Mouse (Mus musculus) stomach, embryonic 14.5 days (tissue): ENCODE measurements around the gene Rmdn2. TPM values are rescaled to one million over a fixed set of nuclear protein-coding genes. Genes with fewer than 3 reads are reported as not detected.

Experiments used
- ATAC-seq: fragments of 200-750 bp; cut with Nextera tagmentation; 2 replicates; pipeline ENCODE4 v1.8.0; 2017; ENCODE audit warnings: low read depth, moderate TSS enrichment; ENCODE audit not compliant: insufficient number of reproducible peaks, insufficient read depth, low FRiP score
- H3K27ac ChIP-seq: fragments of 300-500 bp; sonication (generic); 2 replicates; pipeline ENCODE4 v1.5.1; 2014; ENCODE audit warnings: mild to moderate bottlenecking, low read length, moderate library complexity, mixed read lengths
- H3K27me3 ChIP-seq: fragments of 300-500 bp; sonication (generic); 2 replicates; pipeline ENCODE4 v1.6.1; 2014; ENCODE audit warnings: low read length, control low read depth, mixed read lengths; ENCODE audit not compliant: control insufficient read depth, insufficient read depth
- H3K36me3 ChIP-seq: fragments of 300-500 bp; sonication (generic); 2 replicates; pipeline ENCODE4 v1.6.1; 2014; ENCODE audit warnings: mild to moderate bottlenecking, control low read depth, low read length, moderate library complexity, mixed read lengths; ENCODE audit not compliant: control insufficient read depth, insufficient read depth
- H3K4me1 ChIP-seq: fragments of 300-500 bp; sonication (generic); 2 replicates; pipeline ENCODE4 v1.6.1; 2014; ENCODE audit warnings: low read length, control low read depth, mixed read lengths; ENCODE audit not compliant: control insufficient read depth, insufficient read depth
- H3K4me2 ChIP-seq: fragments of 300-500 bp; sonication (generic); replicated peaks from 2 replicates; pipeline ENCODE4 v1.6.1; 2014; ENCODE audit warnings: low read depth, low read length, control low read depth
- H3K4me3 ChIP-seq: fragments of 300-500 bp; sonication (generic); 2 replicates; pipeline ENCODE4 v1.5.1; 2014; ENCODE audit warnings: low read depth, low read length, control low read depth
- H3K9ac ChIP-seq: fragments of 300-500 bp; sonication (generic); replicated peaks from 2 replicates; pipeline ENCODE4 v1.6.1; 2014; ENCODE audit warnings: low read depth, mild to moderate bottlenecking, control low read depth, low read length, moderate library complexity, mixed read lengths
- H3K9me3 ChIP-seq: fragments of 300-500 bp; sonication (generic); 2 replicates; pipeline ENCODE4 v1.6.1; 2016; ENCODE audit warnings: low read depth, low read length, control low read depth; ENCODE audit not compliant: control insufficient read depth
- WGBS: fragments of 180-500 bp; shearing (Covaris S2); extraction: QIAGEN DNeasy Blood & Tissue Kit; methylation state at CpG from one replicate; pipeline ENCODE4 v1.1.7; 2014; 5-methylcytosine and 5-hydroxymethylcytosine counted together
- polyA plus RNA-seq: library from polyadenylated mRNA; unstranded; fragments of >200 nt; fragmentation: Nextera tagmentation; extraction: Ambion mirVana; gene quantifications from 2 replicates; pipeline ENCODE4 v1.2.1, GENCODE M21; 2014

Rmdn2 gene
- 9.5 and 15.0 TPM in 2 replicates for polyA plus RNA-seq

DNA sequence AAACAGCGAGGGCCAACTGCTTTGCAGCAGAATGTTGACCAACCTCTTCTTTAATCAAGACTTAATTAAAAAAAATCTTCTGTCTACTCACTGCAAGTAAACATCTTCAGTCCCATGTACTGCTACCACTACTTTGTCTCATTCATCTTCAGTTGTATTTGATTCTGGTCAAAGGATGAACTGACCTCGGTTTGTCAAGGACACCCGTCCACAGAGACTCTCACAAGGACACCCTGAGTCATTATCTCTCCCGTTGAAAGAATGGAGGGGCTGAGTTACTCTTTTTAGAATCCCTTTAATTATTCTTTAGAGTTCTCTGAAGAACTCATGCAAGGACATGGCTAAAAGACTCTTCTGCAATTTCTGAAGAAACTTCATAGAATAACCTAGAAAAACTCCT lies at the start of gene Rmdn2:
TSS of gene Rmdn2 (plus strand) at position 319 of the 400 bp plus-strand sequence.
- no peak for ATAC-seq
- Histone ChIP-seq H3K4me1 (0 out of 2 replicates have a peak, but pooled peaks cover 2% of the 10 kb centered on the region), H3K4me3 (no peak within 1 kb of the TSS), H3K36me3 (no peaks in the 10 kb centered on the region), H3K4me2 (no peak within 1 kb of the TSS), H3K9me3 (no peaks in the 10 kb centered on the region), H3K27ac (no peak within 1 kb of the TSS), H3K27me3 (no peaks in the 10 kb centered on the region), H3K9ac (no peak within 1 kb of the TSS)
- WGBS, result 83% methylated on average over 4 of the region's 4 CpGs

GRCm38 (mm10) chr17:79563067-79563620 lies 48.5 kb upstream of the Rmdn2 start:
- H3K4me3 ChIP-seq, result no peak overlapping the region
- 57% methylated on average over 7 of the region's 7 CpGs for WGBS
- no peaks in the 10 kb centered on the region for H3K4me1 ChIP-seq
- no peak for ATAC-seq
- no peak overlapping the region for H3K4me2 ChIP-seq
- no peak overlapping the region for H3K27ac ChIP-seq
- H3K9ac ChIP-seq, result no peak overlapping the region
- H3K27me3 ChIP-seq, result no peaks in the 10 kb centered on the region
- H3K36me3 ChIP-seq, result no peaks in the 10 kb centered on the region
- peaks cover 14% of the 10 kb centered on the region; the same call in 1 of the 2 replicates for H3K9me3 ChIP-seq

DNA sequence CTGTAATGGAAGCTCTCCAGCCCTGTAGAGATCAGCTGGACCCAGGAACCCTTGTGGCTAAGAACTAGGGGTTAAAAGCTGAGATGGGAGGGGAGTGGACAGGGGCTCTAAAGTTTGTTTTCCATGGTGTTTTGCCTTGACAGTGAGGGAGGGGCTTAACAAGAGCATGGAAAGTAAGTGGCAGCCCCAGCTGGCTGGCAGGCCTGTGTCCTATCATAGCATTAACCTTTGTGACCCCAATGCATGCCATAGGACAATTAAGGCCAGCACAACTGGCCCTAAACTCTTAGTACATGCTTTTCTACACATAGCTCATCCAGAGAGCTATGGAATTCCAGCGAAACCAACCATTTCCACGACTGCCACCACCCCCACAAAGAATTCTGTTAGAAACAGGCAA lies 47.9 kb upstream of the Rmdn2 start:
- WGBS, result 45% methylated on average over 2 of the region's 2 CpGs
- Histone ChIP-seq H3K9ac (no peak overlapping the region), H3K4me3 (no peak overlapping the region), H3K27ac (no peak overlapping the region), H3K27me3 (no peaks in the 10 kb centered on the region), H3K36me3 (no peaks in the 10 kb centered on the region), H3K4me1 (no peaks in the 10 kb centered on the region), H3K9me3 (peaks cover 14% of the 10 kb centered on the region; the same call in 1 of the 2 replicates), H3K4me2 (no peak overlapping the region)
- ATAC-seq, result no peak

DNA sequence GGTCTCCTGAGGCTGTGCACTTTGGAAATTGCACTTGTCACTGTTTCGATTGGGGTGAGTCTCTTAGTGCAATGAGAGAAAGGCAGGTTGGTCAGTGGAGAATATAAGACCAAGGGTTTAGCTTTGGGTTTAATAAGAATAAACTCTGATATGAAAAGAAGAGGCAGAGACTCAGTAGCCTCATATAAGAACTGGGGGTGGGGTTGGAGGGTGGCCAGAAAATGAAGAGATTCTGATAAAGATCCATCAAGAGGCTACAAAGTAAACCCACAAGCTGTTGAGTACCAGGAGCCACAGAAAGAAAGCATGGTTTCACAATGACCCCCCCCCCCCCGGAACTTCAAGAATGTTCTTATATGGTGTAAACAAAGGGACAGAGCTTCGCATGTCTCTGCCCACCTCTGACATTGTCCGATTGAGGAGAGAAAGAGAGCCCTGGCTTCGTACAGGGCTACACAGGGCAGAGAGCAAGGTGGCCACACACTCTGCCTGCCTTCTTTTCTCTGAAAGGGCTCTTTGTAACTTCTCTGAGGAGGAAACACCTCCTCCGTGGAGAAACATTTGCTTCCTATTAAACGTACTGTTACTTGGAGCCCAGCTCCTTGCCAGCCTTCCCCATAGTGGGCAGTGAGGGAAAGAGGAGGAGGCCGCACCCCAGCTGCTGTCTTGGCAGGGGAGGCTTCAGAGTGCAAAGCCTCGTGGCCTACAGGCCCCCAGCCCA lies 46.3 kb upstream of the Rmdn2 start:
- H3K4me2 ChIP-seq, result no peak overlapping the region
- 38% methylated on average over 9 of the region's 9 CpGs for WGBS
- H3K4me3 ChIP-seq, result no peak overlapping the region
- ATAC-seq, result no peak
- H3K27ac ChIP-seq, result no peak overlapping the region
- H3K9ac ChIP-seq, result no peak overlapping the region
- H3K36me3 ChIP-seq, result no peaks in the 10 kb centered on the region
- peaks cover 4% of the 10 kb centered on the region; the same call in 1 of the 2 replicates for H3K9me3 ChIP-seq
- H3K27me3 ChIP-seq, result no peaks in the 10 kb centered on the region
- H3K4me1 ChIP-seq, result no peaks in the 10 kb centered on the region

DNA sequence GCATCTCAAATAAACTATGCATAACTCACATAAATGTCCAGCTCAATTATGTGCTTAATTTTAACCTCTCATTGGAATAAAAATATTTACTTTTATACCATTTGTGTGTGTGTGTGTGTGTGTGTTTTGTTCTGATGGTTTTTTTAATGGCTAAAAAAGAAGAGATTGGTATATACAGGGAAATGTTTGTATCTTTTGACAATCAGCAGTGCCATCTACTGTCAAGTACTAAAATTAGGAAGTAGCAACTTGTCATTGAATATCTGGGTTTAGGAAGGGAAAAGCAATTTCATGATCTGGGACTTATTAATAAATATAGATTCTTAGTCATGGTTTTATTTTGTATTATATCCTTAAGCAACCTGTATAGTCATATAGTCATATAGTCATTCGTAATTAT lies 43.3 kb upstream of the Rmdn2 start:
- Histone ChIP-seq H3K9ac (no peak overlapping the region), H3K36me3 (no peaks in the 10 kb centered on the region), H3K27ac (no peak overlapping the region), H3K4me2 (no peak overlapping the region), H3K4me1 (no peaks in the 10 kb centered on the region), H3K9me3 (no peaks in the 10 kb centered on the region), H3K4me3 (no peak overlapping the region), H3K27me3 (no peaks in the 10 kb centered on the region)
- 81% methylated on average over 1 of the region's 1 CpGs for WGBS
- no peak for ATAC-seq

GRCm38 (mm10) chr17:79578328-79578727 lies 33.3 kb upstream of the Rmdn2 start:
- no peak for ATAC-seq
- Histone ChIP-seq H3K36me3 (no peaks in the 10 kb centered on the region), H3K9ac (no peak overlapping the region), H3K27ac (no peak overlapping the region), H3K4me2 (no peak overlapping the region), H3K27me3 (no peaks in the 10 kb centered on the region), H3K9me3 (no peaks in the 10 kb centered on the region), H3K4me3 (no peak overlapping the region), H3K4me1 (no peaks in the 10 kb centered on the region)
- 65% methylated on average over 7 of the region's 7 CpGs for WGBS

- Histone ChIP-seq H3K4me1 (no peaks in the 10 kb centered on the region), H3K27me3 (no peaks in the 10 kb centered on the region), H3K4me3 (no peak overlapping the region), H3K36me3 (no peaks in the 10 kb centered on the region), H3K9me3 (no peaks in the 10 kb centered on the region), H3K9ac (no peak overlapping the region), H3K4me2 (no peak overlapping the region), H3K27ac (no peak overlapping the region)
- no peak for ATAC-seq
- WGBS, result 71% methylated on average over 6 of the region's 6 CpGs
These were observed 31.3 kb upstream of the Rmdn2 start for GRCm38 (mm10) chr17:79580264-79580920.

- Histone ChIP-seq H3K4me1 (no peaks in the 10 kb centered on the region), H3K9ac (no peak overlapping the region), H3K27me3 (no peaks in the 10 kb centered on the region), H3K9me3 (no peaks in the 10 kb centered on the region), H3K4me2 (no peak overlapping the region), H3K36me3 (no peaks in the 10 kb centered on the region), H3K4me3 (no peak overlapping the region), H3K27ac (no peak overlapping the region)
- 55% methylated on average over 4 of the region's 4 CpGs for WGBS
- no peak for ATAC-seq
These were observed 28.2 kb upstream of the Rmdn2 start for GRCm38 (mm10) chr17:79583466-79583865.
